Mouse (Mus musculus) forebrain, embryonic 13.5 days (tissue): ENCODE results near the gene Mri1. TPM values are rescaled to one million over a fixed set of nuclear protein-coding genes. Genes with fewer than 3 reads are reported as not detected.

ENCODE experiments used
- ATAC-seq: fragments of 200-750 bp; cut with Nextera tagmentation; 2 replicates; pipeline ENCODE4 v1.8.0; 2017
- H3K27ac ChIP-seq: fragments of 300-500 bp; sonication (generic); 2 replicates; pipeline ENCODE4 v1.5.1; 2015; ENCODE audit warnings: inconsistent platforms, mild to moderate bottlenecking, moderate library complexity
- H3K27me3 ChIP-seq: fragments of 300-500 bp; sonication (generic); 2 replicates; pipeline ENCODE4 v1.6.1; 2015; ENCODE audit warnings: mild to moderate bottlenecking, inconsistent platforms
- H3K36me3 ChIP-seq: fragments of 300-500 bp; sonication (generic); 2 replicates; pipeline ENCODE4 v1.6.1; 2015; ENCODE audit warnings: mild to moderate bottlenecking, inconsistent platforms; ENCODE audit not compliant: poor library complexity, severe bottlenecking
- H3K4me1 ChIP-seq: fragments of 300-500 bp; sonication (generic); 2 replicates; pipeline ENCODE4 v1.6.1; 2015; ENCODE audit warnings: inconsistent platforms
- H3K4me2 ChIP-seq: fragments of 300-500 bp; sonication (generic); 2 replicates; pipeline ENCODE4 v1.6.1; 2015; ENCODE audit warnings: inconsistent platforms, mild to moderate bottlenecking, moderate library complexity
- H3K4me3 ChIP-seq: fragments of 300-500 bp; sonication (generic); 2 replicates; pipeline ENCODE4 v1.5.1; 2015; ENCODE audit warnings: mild to moderate bottlenecking, inconsistent platforms
- H3K9ac ChIP-seq: fragments of 300-500 bp; sonication (generic); 2 replicates; pipeline ENCODE4 v1.6.1; 2015; ENCODE audit warnings: mild to moderate bottlenecking, inconsistent platforms
- H3K9me3 ChIP-seq: fragments of 300-500 bp; sonication (generic); replicated peaks from 2 replicates; pipeline ENCODE4 v1.6.1; 2016; ENCODE audit warnings: inconsistent platforms
- WGBS: fragments of 180-500 bp; shearing (Covaris S2); methylation state at CpG from one replicate; pipeline ENCODE4 v1.1.7; 2015; 5-methylcytosine and 5-hydroxymethylcytosine counted together
- polyA plus RNA-seq: library from polyadenylated mRNA; unstranded; fragments of >200 nt; fragmentation: Nextera tagmentation; extraction: Ambion mirVana; gene quantifications from 2 replicates; pipeline ENCODE4 v1.2.1, GENCODE M21; 2015

Gene Mri1
- polyA plus RNA-seq, 1 experiment from 2014 or later: 57.3 TPM

- Histone ChIP-seq H3K27me3 (no peaks in the 10 kb centered on the region), H3K9me3 (no peaks in the 10 kb centered on the region), H3K27ac (no peak overlapping the region; the same call in 1 of the 2 replicates), H3K9ac (peak overlapping the region; percentile 26; the same call in 1 of the 2 replicates), H3K4me2 (peak overlapping the region; percentile 37), H3K36me3 (peaks cover 60% of the 10 kb centered on the region), H3K4me1 (peaks cover 29% of the 10 kb centered on the region), H3K4me3 (no peak overlapping the region)
- WGBS: 51% methylated on average over 29 of the region's 34 CpGs
- peak; percentile 50 for ATAC-seq
Measured at GRCm38 (mm10) chr8:84210167-84210791, 46.8 kb downstream of the Mri1 start.

- H3K4me3 ChIP-seq: no peak overlapping the region
- 33% methylated on average over 17 of the region's 17 CpGs for WGBS
- no peaks in the 10 kb centered on the region for H3K27me3 ChIP-seq
- no peak overlapping the region for H3K9ac ChIP-seq
- peak; percentile 17; the same call in 1 of the 2 replicates for ATAC-seq
- no peaks in the 10 kb centered on the region for H3K9me3 ChIP-seq
- H3K4me2 ChIP-seq: no peak overlapping the region
- peaks cover 34% of the 10 kb centered on the region for H3K4me1 ChIP-seq
- H3K27ac ChIP-seq: peak overlapping the region; percentile 58
- H3K36me3 ChIP-seq: peaks cover 44% of the 10 kb centered on the region
Measured at GRCm38 (mm10) chr8:84208381-84209380, 48.4 kb downstream of the Mri1 start.

DNA sequence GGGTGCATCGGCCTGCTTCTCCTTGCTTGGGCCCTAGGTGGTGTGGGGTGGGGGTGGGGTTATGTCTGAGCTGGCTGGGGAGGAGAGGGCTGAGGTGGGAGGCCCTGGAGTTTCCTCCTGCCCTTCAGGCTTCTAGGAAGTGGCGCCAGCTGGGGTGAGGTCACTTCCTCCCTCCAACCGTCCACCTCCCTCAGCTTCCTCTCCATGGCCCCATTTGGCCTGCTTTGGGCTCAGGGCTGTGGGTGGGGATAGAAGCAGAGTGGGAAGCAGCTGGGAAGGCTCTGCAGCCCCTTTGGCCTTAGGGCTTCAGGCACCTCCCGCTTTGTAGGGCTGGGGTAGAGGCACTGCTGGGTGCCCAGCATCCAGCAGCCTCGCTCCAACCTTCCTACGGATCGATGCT lies 49.3 kb downstream of the Mri1 start:
- peak overlapping the region; percentile 58 for H3K27ac ChIP-seq
- no peak for ATAC-seq
- H3K9ac ChIP-seq: no peak overlapping the region
- no peaks in the 10 kb centered on the region for H3K9me3 ChIP-seq
- peaks cover 43% of the 10 kb centered on the region for H3K4me1 ChIP-seq
- peaks cover 35% of the 10 kb centered on the region for H3K36me3 ChIP-seq
- H3K4me3 ChIP-seq: no peak overlapping the region
- 59% methylated on average over 7 of the region's 7 CpGs for WGBS
- no peak overlapping the region for H3K4me2 ChIP-seq
- H3K27me3 ChIP-seq: no peaks in the 10 kb centered on the region

DNA sequence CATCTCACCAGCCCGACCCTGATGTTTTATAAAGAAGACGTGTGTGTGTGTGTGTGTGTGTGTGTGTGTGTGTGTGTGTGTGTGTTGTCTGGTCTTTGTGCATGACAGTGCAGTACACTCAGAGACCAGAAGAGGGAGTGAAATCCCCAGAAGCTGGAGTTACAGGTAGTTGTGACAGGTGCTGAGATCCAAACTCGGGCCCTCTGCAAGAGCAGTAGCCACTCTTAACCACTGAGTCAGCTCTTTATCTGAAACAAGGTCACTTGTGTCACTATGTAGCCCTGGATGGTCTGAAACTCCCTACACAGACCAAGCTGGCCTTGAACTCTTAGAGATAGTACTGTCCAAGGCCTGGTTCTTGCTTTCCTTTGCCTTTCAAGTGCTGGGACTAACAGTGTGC lies 50.5 kb downstream of the Mri1 start:
- no peak for ATAC-seq
- Histone ChIP-seq H3K9ac (no peak overlapping the region), H3K4me1 (peaks cover 51% of the 10 kb centered on the region), H3K36me3 (peaks cover 24% of the 10 kb centered on the region), H3K27me3 (no peaks in the 10 kb centered on the region), H3K4me2 (no peak overlapping the region), H3K9me3 (no peaks in the 10 kb centered on the region), H3K4me3 (no peak overlapping the region), H3K27ac (no peak overlapping the region)
- WGBS: 90% methylated on average over 3 of the region's 3 CpGs

DNA sequence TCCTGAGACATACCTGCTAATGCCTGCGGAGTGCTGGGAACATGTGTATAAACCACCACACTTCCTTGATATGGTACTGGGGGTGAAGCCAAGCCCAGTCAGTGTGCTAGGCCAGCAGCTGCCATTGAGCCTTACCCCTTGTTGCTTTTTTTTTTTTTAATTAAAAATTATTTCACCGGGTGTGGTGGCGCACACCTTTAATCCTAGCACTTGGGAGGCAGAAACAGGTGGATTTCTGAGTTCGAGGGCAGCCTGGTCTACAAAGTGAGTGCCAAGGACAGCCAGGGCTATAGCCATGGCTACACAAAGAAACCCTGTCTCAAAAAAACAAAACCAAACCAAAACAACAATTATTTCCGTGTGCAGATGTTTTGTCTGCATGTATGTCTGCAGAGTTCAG lies 52.1 kb downstream of the Mri1 start:
- ATAC-seq: no peak
- H3K4me1 ChIP-seq: peaks cover 61% of the 10 kb centered on the region
- 92% methylated on average over 5 of the region's 5 CpGs for WGBS

DNA sequence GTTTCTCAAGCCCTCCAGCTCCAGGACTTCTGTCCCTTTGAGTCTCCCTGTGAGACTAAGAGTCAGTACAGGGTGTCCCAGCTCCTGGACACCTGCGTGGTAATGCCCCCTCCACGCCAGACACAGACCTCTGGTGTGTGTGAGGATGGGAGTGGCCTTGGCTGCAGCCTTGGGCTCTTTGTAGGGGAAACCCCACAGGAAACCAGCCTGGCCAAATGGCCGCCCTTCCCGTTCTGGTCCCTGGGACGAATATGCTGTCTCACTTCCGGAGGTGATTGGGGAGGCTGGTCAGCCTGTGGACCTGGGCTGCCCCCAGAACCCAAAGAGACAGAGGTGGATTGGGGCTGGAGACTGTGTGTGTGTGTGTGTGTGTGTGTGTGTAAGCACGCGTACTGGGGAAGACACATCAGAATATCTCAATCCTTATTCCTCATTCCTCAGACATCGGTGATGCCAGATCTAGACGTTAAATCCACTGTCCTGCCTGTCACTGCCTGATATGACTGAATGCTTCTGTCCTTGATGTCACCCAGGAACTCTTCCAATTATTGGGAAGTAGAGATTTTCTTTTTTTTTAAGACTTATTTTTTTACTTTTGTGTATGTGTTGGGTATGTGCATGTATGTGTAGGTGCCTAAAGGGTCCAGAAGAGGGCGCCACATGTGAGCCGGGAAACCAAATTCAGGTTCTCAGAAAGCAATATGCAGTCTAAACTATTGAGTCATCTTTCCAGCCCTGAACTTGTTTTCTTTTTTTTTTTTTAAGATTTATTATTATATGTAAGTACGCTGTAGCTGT lies 53.0 kb downstream of the Mri1 start:
- Histone ChIP-seq H3K4me2 (peak overlapping the region; percentile 83), H3K9me3 (no peaks in the 10 kb centered on the region), H3K27ac (peak overlapping the region; percentile 71), H3K27me3 (no peaks in the 10 kb centered on the region), H3K4me3 (peak overlapping the region; percentile 35), H3K4me1 (peaks cover 63% of the 10 kb centered on the region), H3K36me3 (no peaks in the 10 kb centered on the region; the same call in 1 of the 2 replicates), H3K9ac (peak overlapping the region; percentile 69)
- no peak for ATAC-seq
- 68% methylated on average over 13 of the region's 13 CpGs for WGBS

More for the DNA sequence above, 52.1 kb downstream of the Mri1 start:
- no peak overlapping the region for H3K27ac ChIP-seq
- no peak overlapping the region for H3K4me3 ChIP-seq
- H3K9me3 ChIP-seq: no peaks in the 10 kb centered on the region
- no peak overlapping the region for H3K9ac ChIP-seq
- peaks cover 8% of the 10 kb centered on the region; the same call in 1 of the 2 replicates for H3K36me3 ChIP-seq
- H3K27me3 ChIP-seq: no peaks in the 10 kb centered on the region
- no peak overlapping the region for H3K4me2 ChIP-seq

GRCm38 (mm10) chr8:84202938-84203917 lies 53.9 kb downstream of the Mri1 start:
- Histone ChIP-seq H3K4me3 (peak overlapping the region; percentile 35), H3K27ac (peak overlapping the region; percentile 71), H3K9me3 (no peaks in the 10 kb centered on the region), H3K36me3 (no peaks in the 10 kb centered on the region; the same call in 1 of the 2 replicates), H3K4me1 (peaks cover 63% of the 10 kb centered on the region), H3K4me2 (peak overlapping the region; percentile 83), H3K9ac (peak overlapping the region; percentile 69), H3K27me3 (no peaks in the 10 kb centered on the region)
- peak; percentile 59 for ATAC-seq
- WGBS: 10% methylated on average over 33 of the region's 34 CpGs

GRCm38 (mm10) chr8:84202466-84202865 lies 54.7 kb downstream of the Mri1 start:
- H3K9me3 ChIP-seq: no peaks in the 10 kb centered on the region
- H3K9ac ChIP-seq: no peak overlapping the region; the same call in 1 of the 2 replicates
- H3K4me1 ChIP-seq: peaks cover 64% of the 10 kb centered on the region
- H3K27me3 ChIP-seq: no peaks in the 10 kb centered on the region
- WGBS: 91% methylated on average over 9 of the region's 9 CpGs
- peak overlapping the region; percentile 35; the same call in 1 of the 2 replicates for H3K27ac ChIP-seq
- H3K36me3 ChIP-seq: no peaks in the 10 kb centered on the region; the same call in 1 of the 2 replicates
- peak overlapping the region; percentile 83 for H3K4me2 ChIP-seq
- H3K4me3 ChIP-seq: peak overlapping the region; percentile 15; the same call in 1 of the 2 replicates
- ATAC-seq: no peak

GRCm38 (mm10) chr8:84201545-84202245 lies 55.4 kb downstream of the Mri1 start:
- no peaks in the 10 kb centered on the region for H3K27me3 ChIP-seq
- 64% methylated on average over 15 of the region's 15 CpGs for WGBS
- peak overlapping the region; percentile 49 for H3K4me3 ChIP-seq
- H3K4me2 ChIP-seq: peak overlapping the region; percentile 83
- no peaks in the 10 kb centered on the region; the same call in 1 of the 2 replicates for H3K36me3 ChIP-seq
- H3K9ac ChIP-seq: peak overlapping the region; percentile 73
- peaks cover 69% of the 10 kb centered on the region for H3K4me1 ChIP-seq
- H3K9me3 ChIP-seq: no peaks in the 10 kb centered on the region
- peak overlapping the region; percentile 89 for H3K27ac ChIP-seq
- no peak for ATAC-seq
